Mouse (Mus musculus) 3134 (cell line): ENCODE measurements around the gene Rsf1.

Experiments used
- DNase-seq: peaks from one replicate; pipeline ENCODE4 v3.0.0-alpha.2; 2011; ENCODE audit warnings: low spot score; ENCODE audit not compliant: insufficient read length; ENCODE audit errors: extremely low read depth

Rsf1 gene

GRCm38 (mm10) chr7:97579067-97579975, at the start of gene Rsf1, which contains the start of gene Aamdc:
Gene Rsf1 (plus strand): TSS chr7:97579889.
Gene Aamdc (minus strand): TSS chr7:97579497.
- DNase-seq, result peak; percentile 93

- DNase-seq, result no peak
These were observed 44.2 kb upstream of the Rsf1 start for GRCm38 (mm10) chr7:97535531-97535930.

GRCm38 (mm10) chr7:97536571-97536970, 43.1 kb upstream of the Rsf1 start:
- no peak for DNase-seq

- no peak for DNase-seq
These were observed 33.2 kb upstream of the Rsf1 start for GRCm38 (mm10) chr7:97546462-97546861.

- no peak for DNase-seq
These were observed 30.4 kb upstream of the Rsf1 start for GRCm38 (mm10) chr7:97549301-97549700.

GRCm38 (mm10) chr7:97550673-97551072, 29.0 kb upstream of the Rsf1 start:
- no peak for DNase-seq

GRCm38 (mm10) chr7:97563576-97563975, 16.1 kb upstream of the Rsf1 start:
- no peak for DNase-seq

- no peak for DNase-seq
These were observed 10.3 kb upstream of the Rsf1 start for GRCm38 (mm10) chr7:97569372-97569771.

GRCm38 (mm10) chr7:97570389-97570788, 9.3 kb upstream of the Rsf1 start:
- no peak for DNase-seq

- DNase-seq, result peak; percentile 39
These were observed 1.2 kb upstream of the Rsf1 start for GRCm38 (mm10) chr7:97578361-97579066.

- DNase-seq, result peak; percentile 55
These were observed 520 bp downstream of the Rsf1 start for GRCm38 (mm10) chr7:97579976-97580842.

GRCm38 (mm10) chr7:97580843-97581214, 1.1 kb downstream of the Rsf1 start:
- DNase-seq, result peak; percentile 81

GRCm38 (mm10) chr7:97588506-97588905, 8.8 kb downstream of the Rsf1 start:
- DNase-seq, result no peak

GRCm38 (mm10) chr7:97590488-97590887, 10.8 kb downstream of the Rsf1 start:
- no peak for DNase-seq

GRCm38 (mm10) chr7:97591336-97591735, 11.6 kb downstream of the Rsf1 start:
- no peak for DNase-seq

- DNase-seq, result no peak
These were observed 12.7 kb downstream of the Rsf1 start for GRCm38 (mm10) chr7:97592396-97592795.

- no peak for DNase-seq
These were observed 13.8 kb downstream of the Rsf1 start for GRCm38 (mm10) chr7:97593535-97593934.

- DNase-seq, result no peak
These were observed 18.9 kb downstream of the Rsf1 start for GRCm38 (mm10) chr7:97598548-97598947.

GRCm38 (mm10) chr7:97621346-97621745, 41.7 kb downstream of the Rsf1 start:
- no peak for DNase-seq

- DNase-seq, result no peak
These were observed 43.0 kb downstream of the Rsf1 start for GRCm38 (mm10) chr7:97622676-97623075.

- DNase-seq, result no peak
These were observed 43.7 kb downstream of the Rsf1 start for GRCm38 (mm10) chr7:97623402-97623801.
